Mouse (Mus musculus) intestine, postnatal 0 days (tissue): ENCODE results near the gene BC025920. TPM values are rescaled to one million over a fixed set of nuclear protein-coding genes. Genes with fewer than 3 reads are reported as not detected.
A peak's percentile ranks its signal among the peaks of the same experiment; 100 is the strongest.

Experiments
- ATAC-seq: fragments of 200-750 bp; cut with Nextera tagmentation; 2 replicates; pipeline ENCODE4 v1.8.0; 2017; ENCODE audit warnings: mild to moderate bottlenecking, moderate TSS enrichment, moderate library complexity
- H3K27ac ChIP-seq: fragments of 300-500 bp; sonication (generic); 2 replicates; pipeline ENCODE4 v1.5.1; 2014; ENCODE audit warnings: mild to moderate bottlenecking, low read depth, low read length, moderate library complexity
- H3K27me3 ChIP-seq: fragments of 300-500 bp; sonication (generic); replicated peaks from 2 replicates; pipeline ENCODE4 v1.6.1; 2014; ENCODE audit warnings: low read length, mixed read lengths; ENCODE audit not compliant: control insufficient read depth, insufficient read depth
- H3K36me3 ChIP-seq: fragments of 300-500 bp; sonication (generic); 2 replicates; pipeline ENCODE4 v1.6.1; 2014; ENCODE audit warnings: mild to moderate bottlenecking, moderate library complexity; ENCODE audit not compliant: control insufficient read depth, insufficient read depth
- H3K4me1 ChIP-seq: fragments of 300-500 bp; sonication (generic); replicated peaks from 2 replicates; pipeline ENCODE4 v1.6.1; 2014; ENCODE audit warnings: antibody characterized with exemption, low read length, mixed read lengths; ENCODE audit not compliant: control insufficient read depth, insufficient read depth
- H3K4me2 ChIP-seq: fragments of 300-500 bp; sonication (generic); replicated peaks from 2 replicates; pipeline ENCODE4 v1.6.1; 2014; ENCODE audit warnings: low read depth, mild to moderate bottlenecking, moderate library complexity
- H3K4me3 ChIP-seq: fragments of 300-500 bp; sonication (generic); 2 replicates; pipeline ENCODE4 v1.5.1; 2014; ENCODE audit warnings: low read depth, low read length
- H3K9ac ChIP-seq: fragments of 300-500 bp; sonication (generic); 2 replicates; pipeline ENCODE4 v1.6.1; 2014; ENCODE audit warnings: mild to moderate bottlenecking, low read depth, low read length
- H3K9me3 ChIP-seq: fragments of 300-500 bp; sonication (generic); 2 replicates; pipeline ENCODE4 v1.6.1; 2016; ENCODE audit warnings: mixed run types; ENCODE audit not compliant: control insufficient read depth
- CTCF ChIP-seq: sonication (generic); IDR thresholded peaks from 2 replicates; pipeline ENCODE4 v1.5.1; 2016; ENCODE audit warnings: low read depth, mild to moderate bottlenecking, control low read depth, antibody characterized with exemption, moderate library complexity
- WGBS: fragments of 180-500 bp; shearing (Covaris S2); extraction: QIAGEN DNeasy Blood & Tissue Kit; methylation state at CpG from one replicate; pipeline ENCODE4 v1.1.7; 2014; 5-methylcytosine and 5-hydroxymethylcytosine counted together
- polyA plus RNA-seq: library from polyadenylated mRNA; unstranded; fragments of >200 nt; fragmentation: Nextera tagmentation; extraction: Ambion mirVana; gene quantifications from 2 replicates; pipeline ENCODE4 v1.2.1, GENCODE M21; 2015

BC025920 gene
- polyA plus RNA-seq, 1 experiment from 2014 or later = 0.20 TPM

GRCm38 (mm10) chr10:81620786-81621185, 14.7 kb downstream of the BC025920 start:
- Histone ChIP-seq H3K9ac (no peak overlapping the region), H3K4me3 (no peak overlapping the region), H3K4me2 (no peak overlapping the region), H3K36me3 (peaks cover 23% of the 10 kb centered on the region), H3K4me1 (no peaks in the 10 kb centered on the region), H3K9me3 (no peaks in the 10 kb centered on the region), H3K27ac (no peak overlapping the region), H3K27me3 (no peaks in the 10 kb centered on the region)
- 60% methylated on average over 9 of the region's 9 CpGs for WGBS
- ATAC-seq = no peak
- TF ChIP-seq CTCF = no peak

DNA sequence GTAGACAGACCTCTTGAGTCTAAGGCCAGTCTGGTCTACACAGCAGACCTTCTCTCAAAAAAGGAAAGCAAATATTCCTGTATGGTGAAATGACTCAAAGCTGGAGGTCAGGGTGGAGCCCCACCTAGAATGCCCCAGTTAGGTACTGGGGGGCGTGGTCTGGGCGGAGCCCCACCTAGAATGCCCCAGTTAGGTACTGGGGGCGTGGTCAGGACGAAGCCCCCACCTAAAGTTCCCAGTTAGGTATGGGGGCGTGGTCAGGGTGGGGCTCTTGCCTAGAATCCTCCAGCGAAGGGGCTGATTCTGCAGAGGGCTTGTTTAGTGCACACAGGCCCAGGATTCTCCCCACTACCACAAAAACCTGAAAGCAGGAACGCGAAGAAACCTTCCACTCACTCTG, 17.4 kb downstream of the BC025920 start:
- H3K4me1 ChIP-seq = peaks cover 8% of the 10 kb centered on the region; the same call in 1 of the 2 replicates
- H3K9ac ChIP-seq = no peak overlapping the region
- no peak for ATAC-seq
- WGBS = 47% methylated on average over 8 of the region's 8 CpGs
- no peaks in the 10 kb centered on the region for H3K27me3 ChIP-seq
- peaks cover 23% of the 10 kb centered on the region for H3K36me3 ChIP-seq
- no peak for TF ChIP-seq CTCF
- no peak overlapping the region for H3K4me3 ChIP-seq
- no peak overlapping the region for H3K4me2 ChIP-seq
- H3K27ac ChIP-seq = no peak overlapping the region
- H3K9me3 ChIP-seq = no peaks in the 10 kb centered on the region

- Histone ChIP-seq H3K4me1 (peaks cover 8% of the 10 kb centered on the region; the same call in 1 of the 2 replicates), H3K27me3 (no peaks in the 10 kb centered on the region), H3K4me3 (peak overlapping the region; percentile 72), H3K27ac (peak overlapping the region; percentile 91; the same call in 1 of the 2 replicates), H3K9ac (peak overlapping the region; percentile 62), H3K9me3 (no peaks in the 10 kb centered on the region), H3K36me3 (peaks cover 23% of the 10 kb centered on the region), H3K4me2 (peak overlapping the region; percentile 83)
- ATAC-seq = peak; percentile 4
- WGBS = 83% methylated on average over 22 of the region's 22 CpGs
- no peak for TF ChIP-seq CTCF
Observed at GRCm38 (mm10) chr10:81626101-81626993, 20.3 kb downstream of the BC025920 start.

DNA sequence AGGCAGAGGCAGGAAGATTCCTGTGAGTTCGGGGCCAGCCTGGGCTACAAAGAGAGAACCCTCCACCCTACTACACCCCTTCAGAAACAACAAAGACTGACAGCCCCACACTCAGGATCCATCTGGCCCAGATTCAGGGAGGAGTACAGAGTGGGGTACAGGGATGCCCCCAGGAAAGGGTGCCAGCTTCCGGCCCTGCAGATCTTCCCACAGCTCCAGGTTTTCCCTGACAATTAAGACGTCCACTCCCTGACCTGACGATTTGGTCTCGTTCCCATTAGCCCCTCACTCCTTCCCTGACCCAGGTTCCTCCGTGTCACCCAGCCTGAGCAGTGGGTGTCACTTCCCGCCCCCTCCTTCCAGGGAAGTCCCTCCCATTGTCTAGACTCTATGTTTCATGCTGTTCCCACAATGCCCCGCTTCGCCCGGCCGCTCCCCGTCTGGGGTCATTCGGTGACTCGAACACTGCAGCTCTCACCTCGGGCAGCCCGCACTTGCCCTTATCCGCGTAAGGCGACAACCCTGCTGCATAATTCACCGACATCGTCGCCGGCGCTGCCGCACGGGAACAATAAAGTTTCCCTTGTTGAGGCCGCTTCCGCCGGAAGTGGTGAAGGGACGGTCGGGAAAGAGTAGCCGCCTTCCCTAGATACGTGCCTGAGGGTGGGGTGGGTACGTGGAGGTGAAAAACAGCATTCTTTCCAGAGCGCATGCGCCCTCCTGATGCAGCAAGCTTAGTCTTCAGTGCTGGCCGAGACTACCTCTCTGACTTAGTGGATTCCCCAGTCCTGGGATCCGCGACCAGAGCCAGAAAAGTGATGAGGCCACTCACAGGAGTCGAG, 21.1 kb downstream of the BC025920 start, which contains the start of gene Sirt6:
Gene Sirt6 (minus strand): TSS at position 804 of the 842 bp plus-strand sequence.
- Histone ChIP-seq H3K36me3 (peaks cover 16% of the 10 kb centered on the region), H3K27ac (peak within 1 kb of the TSS; percentile 91), H3K27me3 (no peaks in the 10 kb centered on the region), H3K9me3 (no peaks in the 10 kb centered on the region), H3K4me2 (peak within 1 kb of the TSS; percentile 83), H3K4me3 (peak within 1 kb of the TSS; percentile 72), H3K4me1 (peaks cover 8% of the 10 kb centered on the region; the same call in 1 of the 2 replicates), H3K9ac (peak within 1 kb of the TSS; percentile 62)
- WGBS = 4% methylated on average over 40 of the region's 40 CpGs
- TF ChIP-seq CTCF = no peak
- peak; percentile 90 for ATAC-seq

- 45% methylated on average over 7 of the region's 7 CpGs for WGBS
Observed at GRCm38 (mm10) chr10:81627836-81628220, 21.8 kb downstream of the BC025920 start.

More at GRCm38 (mm10) chr10:81627836-81628220, 21.8 kb downstream of the BC025920 start:
- peaks cover 8% of the 10 kb centered on the region; the same call in 1 of the 2 replicates for H3K4me1 ChIP-seq
- peak overlapping the region; percentile 83 for H3K4me2 ChIP-seq
- H3K4me3 ChIP-seq = peak overlapping the region; percentile 72
- no peaks in the 10 kb centered on the region for H3K9me3 ChIP-seq
- peak overlapping the region; percentile 62; the same call in 1 of the 2 replicates for H3K9ac ChIP-seq
- no peaks in the 10 kb centered on the region for H3K27me3 ChIP-seq
- TF ChIP-seq CTCF = no peak
- peak overlapping the region; percentile 91 for H3K27ac ChIP-seq
- peak; percentile 26; the same call in 1 of the 2 replicates for ATAC-seq
- peaks cover 10% of the 10 kb centered on the region; the same call in 1 of the 2 replicates for H3K36me3 ChIP-seq
